Mouse (Mus musculus) left cerebral cortex, postnatal 10 days (tissue): ENCODE measurements around the gene Prr5l. TPM values are rescaled to one million over a fixed set of nuclear protein-coding genes. Genes with fewer than 3 reads are reported as not detected.
A peak's percentile ranks its signal among the peaks of the same experiment; 100 is the strongest.

ENCODE experiments used
- DNase-seq, 2 experiments: peaks; one replicate each; pipeline ENCODE4 v3.0.0; 2021 to 2022; ENCODE audit warnings: low spot score in 2 of 2, mixed read lengths in 1 of 2; ENCODE audit errors: extremely low spot score in 1 of 2
- intact Hi-C: fragments of 180-260 bp; cut with DNase I; formaldehyde crosslinking; loops from one replicate; pipeline ENCODE4 v1.15.1; 2025
- total RNA-seq, 2 experiments: library from RNA; stranded (reverse); gene quantifications; 2 replicates each; pipeline ENCODE4 v1.2.3; 2021

Prr5l gene
- 1 to 10 TPM; 2.3 to 4.5 TPM for total RNA-seq

DNA sequence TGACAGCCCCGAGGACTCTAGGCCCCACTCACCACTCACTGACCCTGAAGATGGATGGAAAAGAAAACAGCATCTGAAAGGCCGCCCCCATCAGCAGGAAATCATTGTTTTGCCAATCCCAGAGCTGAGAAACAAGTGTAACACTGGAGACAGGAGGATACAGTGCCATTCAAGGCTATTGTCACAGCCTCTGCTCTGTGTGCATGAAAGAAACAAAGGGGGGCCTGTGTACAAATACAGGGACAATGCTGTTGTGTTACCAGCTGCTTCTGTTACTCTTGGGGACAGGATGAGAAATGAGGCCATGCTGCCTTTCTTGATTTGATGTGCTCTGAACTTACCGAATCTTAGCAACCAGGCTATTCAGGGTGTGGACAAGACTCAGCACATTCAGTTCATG lies at the start of gene Prr5l:
Prr5l (minus strand) TSS at position 30 of the 400 bp plus-strand sequence.
- no peak for DNase-seq

DNA sequence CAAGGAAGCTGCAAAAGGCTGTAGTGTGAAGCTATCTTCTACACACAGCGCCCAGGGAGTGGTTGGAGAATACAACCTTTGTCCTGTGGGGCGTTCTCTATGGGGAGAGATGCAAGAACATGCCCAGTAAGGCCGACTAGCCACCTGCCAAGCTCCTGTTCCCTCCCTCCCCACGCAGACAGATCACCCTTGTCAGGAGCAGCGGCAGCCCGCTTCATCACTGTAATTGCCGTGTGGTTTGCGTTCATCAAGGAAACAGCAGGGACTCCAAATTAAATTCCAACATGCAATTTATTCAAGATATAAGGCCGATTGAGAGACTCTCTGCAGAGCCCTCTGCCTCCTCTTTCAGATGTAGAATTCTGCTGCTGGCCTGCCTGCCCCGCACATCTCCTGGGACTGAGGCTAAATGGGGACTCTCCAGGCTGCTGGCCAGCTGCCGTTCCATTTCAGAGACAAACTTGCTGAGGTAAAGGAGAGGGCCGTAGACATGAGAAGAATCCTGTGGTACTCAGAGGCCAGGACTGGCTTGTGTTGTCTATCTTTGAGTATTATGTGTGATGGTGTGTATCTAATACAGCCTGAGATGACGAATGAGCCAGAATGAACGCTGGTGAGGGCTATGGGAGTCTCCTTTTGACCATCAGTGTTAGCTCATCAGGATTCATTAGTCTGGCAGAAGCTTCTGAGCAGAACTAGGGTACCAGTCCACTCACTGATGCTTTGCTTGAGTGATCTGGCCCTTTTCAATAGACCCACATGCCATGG lies 49.5 kb upstream of the Prr5l start:
- intact Hi-C loops: no loop called here
- DNase-seq: no peak

More for the DNA sequence above, at the start of gene Prr5l:
- intact Hi-C loops: no loop called here

DNA sequence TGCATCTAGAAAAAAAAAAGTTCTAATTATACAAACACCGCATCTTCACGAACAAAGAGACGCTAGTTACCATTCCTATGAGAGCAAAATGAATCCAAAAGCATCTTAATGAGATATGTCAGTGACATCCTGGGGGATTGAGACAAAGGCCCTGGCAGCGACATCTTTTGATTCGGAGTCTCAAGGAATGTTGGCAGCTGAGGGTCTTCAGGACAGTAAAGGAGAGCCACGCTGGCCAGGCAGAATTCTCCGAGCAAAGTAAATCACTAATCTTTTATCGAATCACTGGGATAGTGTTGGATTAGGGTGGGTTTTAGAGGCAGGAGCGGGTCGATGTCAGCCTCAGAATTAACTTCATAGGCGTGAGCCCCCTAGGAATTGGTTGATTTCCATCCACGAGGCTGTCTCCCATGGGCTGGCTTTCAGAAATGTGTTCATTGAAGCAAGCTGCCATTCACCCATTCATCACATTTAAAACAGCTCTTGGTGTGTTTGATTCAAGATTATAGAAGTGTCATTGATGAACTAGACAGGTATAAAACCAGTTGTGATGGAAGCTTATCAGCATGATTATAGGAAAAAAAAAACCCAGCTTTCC lies 42.9 kb upstream of the Prr5l start:
- intact Hi-C loops: no loop called here
- no peak for DNase-seq

DNA sequence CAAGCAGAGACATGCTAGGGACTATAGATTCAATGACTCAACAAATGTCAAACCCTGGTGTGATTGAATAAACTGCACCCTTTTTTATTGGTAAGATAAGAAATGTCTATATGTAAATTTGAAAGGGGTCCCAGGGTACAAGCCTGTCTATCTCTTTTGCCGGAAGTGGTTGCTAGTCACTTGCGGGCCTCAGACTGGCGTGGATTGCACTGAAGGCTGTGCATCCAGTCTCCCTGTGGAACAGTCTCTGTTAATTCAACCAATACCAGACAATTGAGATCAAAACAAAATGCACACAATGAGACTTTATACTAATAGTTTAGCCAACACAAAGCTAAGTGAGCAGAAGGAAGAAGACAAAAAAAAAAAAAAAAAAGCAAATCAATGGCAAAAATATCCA lies 42.4 kb upstream of the Prr5l start:
- no peak for DNase-seq
- intact Hi-C loops: no loop called here

DNA sequence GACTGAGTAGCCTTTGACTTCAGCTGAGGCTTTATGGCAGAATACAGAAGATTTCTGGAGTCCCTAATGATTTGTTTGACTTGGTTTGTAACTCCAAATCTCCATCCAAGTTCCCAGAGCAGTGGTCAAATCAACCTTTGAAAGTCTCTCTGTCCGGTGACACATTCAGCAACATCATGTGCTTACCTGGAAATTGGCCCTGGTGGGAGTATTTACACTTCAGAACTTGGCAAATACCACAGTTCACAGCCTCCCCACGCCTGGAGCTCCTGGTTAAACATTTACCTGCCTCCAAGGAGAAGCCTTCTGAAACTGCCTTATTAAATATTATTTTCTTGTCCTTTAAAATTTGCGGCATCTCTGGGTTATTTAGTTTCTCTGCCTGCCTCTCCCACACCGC lies 40.4 kb upstream of the Prr5l start:
- intact Hi-C loops: no loop called here
- no peak for DNase-seq

DNA sequence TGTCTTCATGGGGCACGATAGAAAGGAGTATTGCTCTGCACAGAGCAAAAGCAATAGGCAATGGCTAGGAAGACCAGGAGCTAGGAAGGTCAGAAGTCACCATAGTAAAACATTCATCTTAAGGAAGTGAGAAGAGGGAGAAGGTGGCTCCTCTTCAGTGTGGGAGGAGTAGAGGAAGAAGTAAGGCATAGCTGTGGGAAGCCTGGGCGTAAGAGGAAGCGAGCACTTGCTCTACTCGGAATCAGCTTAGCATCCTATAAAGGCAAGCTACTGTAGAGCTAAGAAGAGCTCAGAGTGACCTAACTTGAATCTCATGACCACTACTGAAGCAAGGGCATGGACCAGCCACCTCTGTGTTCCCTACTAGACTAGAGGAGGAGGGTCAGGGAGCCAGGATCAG lies 39.5 kb upstream of the Prr5l start:
- no peak for DNase-seq
- intact Hi-C loops: no loop called here

DNA sequence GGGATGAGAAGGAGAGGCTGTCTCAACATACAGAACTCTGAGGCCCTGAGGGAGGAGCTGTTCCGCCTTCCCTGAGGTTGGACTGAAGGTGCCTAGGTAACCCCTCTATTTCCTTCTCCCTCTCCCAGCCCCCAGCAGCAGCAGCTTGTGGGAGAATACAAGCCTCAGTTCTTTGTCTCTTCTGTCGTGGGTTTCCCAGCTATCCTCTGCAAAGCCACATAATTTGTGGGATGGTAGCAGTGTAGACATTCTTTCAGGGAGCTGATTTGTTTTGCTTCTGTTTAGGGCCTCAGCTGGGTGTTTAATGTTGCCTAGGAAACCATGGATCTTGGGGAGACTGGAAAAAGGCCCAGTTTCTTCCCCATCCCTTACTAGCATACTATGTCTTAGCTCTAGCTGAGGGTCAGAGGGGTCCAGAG lies 37.3 kb upstream of the Prr5l start:
- DNase-seq: no peak

DNA sequence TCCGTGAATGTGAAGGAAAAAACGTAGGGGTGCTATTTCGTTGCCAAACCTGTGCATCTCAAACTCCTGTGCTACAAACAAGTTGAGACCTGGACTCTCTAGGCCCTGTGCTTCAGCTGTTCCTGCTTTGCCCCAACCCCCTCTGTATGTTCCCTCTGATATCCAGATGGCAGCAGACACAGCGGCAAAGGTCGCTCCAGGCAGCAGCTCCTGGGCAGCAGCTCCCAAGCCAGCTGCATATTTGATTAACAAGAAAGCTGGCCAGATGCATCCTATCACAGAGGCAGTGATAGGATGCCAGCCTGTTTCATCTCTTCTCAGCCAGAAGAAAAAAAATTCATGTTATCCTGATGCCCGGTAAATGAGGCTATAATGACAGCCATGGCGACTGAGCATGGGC lies 35.7 kb upstream of the Prr5l start:
- no peak for DNase-seq
- intact Hi-C loops: no loop called here

More for the DNA sequence above, 37.3 kb upstream of the Prr5l start:
- intact Hi-C loops: no loop called here

DNA sequence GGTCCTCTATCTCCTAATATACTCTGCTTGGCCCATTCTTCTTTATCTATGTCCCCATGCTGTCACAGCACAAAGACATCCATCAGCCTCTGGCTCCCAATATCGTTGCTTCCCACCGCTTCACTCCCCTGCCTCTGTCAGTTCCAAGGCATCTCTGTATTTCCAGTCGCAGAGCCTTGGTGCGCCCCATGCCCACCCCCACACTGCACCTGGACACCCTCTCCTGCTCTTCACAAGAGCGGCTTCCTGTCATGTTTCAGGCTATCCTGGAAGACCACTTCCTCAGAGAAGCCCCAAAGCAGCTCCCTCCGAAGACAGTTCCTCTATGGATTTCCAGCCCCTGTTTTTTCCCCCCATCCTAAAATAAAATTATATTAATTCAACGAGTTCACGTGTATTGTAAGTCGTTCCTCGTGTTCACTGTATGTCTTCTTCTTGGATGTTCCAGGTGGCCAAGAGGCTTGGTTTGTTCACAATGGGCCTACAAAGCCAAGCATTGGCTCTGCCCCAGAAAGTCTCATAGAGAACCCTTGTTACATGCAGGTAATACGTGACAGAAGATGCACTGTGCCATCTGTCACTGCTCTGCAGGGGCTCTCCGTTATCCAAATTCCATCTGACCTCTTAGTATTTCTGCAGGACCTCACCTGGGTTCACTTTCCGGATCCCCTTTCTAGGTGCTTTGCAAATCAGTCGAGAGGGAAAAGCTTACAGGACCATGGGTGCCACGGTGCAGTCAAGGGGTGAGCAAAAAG lies 26.7 kb upstream of the Prr5l start:
- intact Hi-C loops: loop anchor here (5.0 to 10.0 kb wide), 2 partner anchors 198 to 375 kb away; no protein-coding TSS in a partner anchor
- DNase-seq: no peak

DNA sequence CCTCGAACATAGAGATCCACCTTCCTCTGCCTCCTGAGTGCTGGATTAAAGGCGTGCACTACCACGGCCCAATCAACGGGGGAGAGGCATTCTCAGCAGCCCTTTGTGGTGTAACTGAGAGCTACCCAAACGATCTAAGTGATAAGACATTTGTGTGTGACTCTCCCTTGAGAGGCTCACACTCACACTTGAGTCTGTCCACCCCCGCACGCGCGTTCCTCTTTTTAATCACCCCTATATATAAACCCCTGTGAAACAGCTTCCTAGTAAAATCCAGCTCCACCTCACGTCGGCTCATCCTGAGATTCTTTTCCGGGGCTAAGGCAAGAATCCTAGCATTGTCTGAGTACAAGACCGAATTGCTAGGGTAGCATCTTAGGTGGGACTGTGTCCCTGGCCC lies 25.9 kb upstream of the Prr5l start:
- DNase-seq: no peak
- intact Hi-C loops: loop anchor here (5.0 to 10.0 kb wide), 2 partner anchors 199 to 376 kb away; no protein-coding TSS in a partner anchor

DNA sequence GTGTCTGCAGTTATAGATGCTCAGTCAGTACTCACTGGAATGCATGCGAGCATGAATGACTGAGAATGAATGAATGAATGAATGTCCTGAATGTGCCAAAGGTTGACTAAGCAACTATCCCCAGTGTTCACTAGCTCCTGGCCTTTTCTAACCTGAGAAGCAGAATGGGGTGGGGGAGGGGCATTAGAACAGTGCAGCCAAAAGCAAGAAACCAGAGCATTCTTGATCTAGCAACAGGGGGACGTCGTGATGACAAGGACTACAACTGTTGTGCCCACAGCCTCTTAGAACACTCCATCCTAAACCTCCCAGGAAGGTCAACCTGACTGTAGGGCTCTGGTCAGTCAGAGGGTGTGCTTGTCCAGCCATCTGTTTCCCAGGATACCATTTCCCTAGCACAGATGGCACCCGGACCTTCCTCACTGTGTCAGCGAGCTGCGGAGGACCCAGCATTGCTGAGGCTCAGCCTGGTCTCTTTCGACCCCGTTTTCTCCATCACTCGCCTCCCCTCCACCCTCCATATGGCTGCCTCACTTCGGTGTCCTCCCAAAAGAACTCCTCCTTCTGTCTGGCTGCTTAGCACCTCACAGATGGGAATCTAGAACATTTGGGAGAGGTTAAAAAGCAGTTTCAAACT lies 24.7 kb upstream of the Prr5l start:
- intact Hi-C loops: loop anchor here (5.0 to 10.0 kb wide), 2 partner anchors 200 to 377 kb away; no protein-coding TSS in a partner anchor
- DNase-seq: peak in 1 of 2 experiments; percentile 15

DNA sequence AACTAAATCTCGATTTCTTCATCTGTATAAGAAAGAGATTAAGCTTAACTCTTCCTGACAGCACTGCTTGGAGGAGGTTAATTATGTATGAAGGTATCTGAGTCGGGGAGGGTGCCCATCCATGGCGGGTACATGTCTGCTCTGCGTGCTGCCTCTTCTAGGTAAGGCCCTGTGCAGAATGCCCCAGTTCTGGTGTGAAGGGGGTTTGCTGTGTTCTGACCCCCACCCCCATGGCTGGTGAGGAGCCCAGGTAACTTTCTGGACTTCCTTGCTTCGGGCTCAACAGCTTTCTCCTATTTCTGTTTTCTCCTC lies 23.5 kb upstream of the Prr5l start:
- no peak for DNase-seq
- intact Hi-C loops: loop anchor here (5.0 to 10.0 kb wide), 2 partner anchors 201 to 378 kb away; no protein-coding TSS in a partner anchor

DNA sequence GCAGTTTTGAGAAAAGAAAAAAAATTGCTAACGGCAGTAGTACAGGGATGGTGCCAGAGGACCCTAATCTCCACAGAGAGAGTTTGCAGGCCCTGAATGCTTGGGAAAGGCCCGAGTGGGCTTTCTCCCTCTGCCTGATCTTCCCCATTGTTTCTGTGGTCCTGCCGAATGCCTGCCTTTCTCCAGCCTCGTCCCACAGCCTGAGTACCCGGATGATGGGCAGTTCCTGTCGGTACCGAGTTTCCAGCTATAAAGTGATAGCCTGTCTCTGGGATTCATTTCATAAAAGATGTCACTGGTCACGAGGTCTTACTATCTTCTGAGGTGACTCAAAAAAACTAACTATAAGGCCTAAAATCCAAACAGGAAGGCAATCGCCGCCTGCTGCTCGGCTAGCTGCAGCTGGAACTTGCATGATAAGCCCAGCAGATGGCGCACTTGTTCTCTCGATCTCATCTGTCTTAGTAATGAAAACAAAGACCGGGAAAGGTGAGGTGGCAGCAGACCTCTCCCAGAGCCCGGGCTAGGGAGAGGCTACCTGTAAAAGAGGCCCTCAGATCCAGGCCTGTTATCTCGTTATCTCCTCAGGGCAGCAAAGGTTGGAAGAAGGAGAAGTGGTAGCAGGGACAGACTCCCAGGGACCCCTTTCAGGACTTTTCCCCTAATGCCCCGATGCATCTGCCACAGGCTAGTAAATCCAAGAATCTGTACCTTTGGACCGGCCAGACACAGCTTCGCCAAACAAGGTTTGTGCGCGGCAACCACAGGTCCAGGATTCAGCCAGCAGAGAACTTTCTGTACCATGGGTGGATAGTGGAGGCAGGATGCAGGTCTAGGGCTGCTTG lies 22.9 kb upstream of the Prr5l start:
- intact Hi-C loops: loop anchor here (2.0 to 10.0 kb wide), 3 partner anchors 202 to 547 kb away; partner anchors contain the start of gene Fjx1
- DNase-seq: peak; percentile 80 to 83

DNA sequence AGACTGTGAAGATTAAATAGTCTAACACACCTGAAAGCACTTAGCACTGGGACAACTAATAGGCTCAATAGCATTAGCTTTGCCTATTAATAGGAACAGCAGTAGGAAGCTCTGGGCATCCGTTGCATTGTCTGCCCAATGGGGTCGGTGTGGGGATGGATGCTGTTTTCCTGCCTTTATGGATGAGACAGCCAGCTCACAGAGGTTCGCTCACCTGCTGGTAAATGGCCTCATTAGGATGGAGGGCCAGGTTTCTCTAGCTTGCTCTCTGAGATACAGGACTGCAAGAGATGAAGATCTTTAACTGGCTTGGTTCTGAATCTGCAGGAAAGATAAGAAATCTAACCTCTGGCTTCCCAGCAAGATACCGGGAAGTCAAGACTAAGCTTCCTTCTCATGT lies 19.4 kb upstream of the Prr5l start:
- intact Hi-C loops: loop anchor here (10.0 kb wide), 1 partner anchor 383 kb away; no protein-coding TSS in a partner anchor

DNA sequence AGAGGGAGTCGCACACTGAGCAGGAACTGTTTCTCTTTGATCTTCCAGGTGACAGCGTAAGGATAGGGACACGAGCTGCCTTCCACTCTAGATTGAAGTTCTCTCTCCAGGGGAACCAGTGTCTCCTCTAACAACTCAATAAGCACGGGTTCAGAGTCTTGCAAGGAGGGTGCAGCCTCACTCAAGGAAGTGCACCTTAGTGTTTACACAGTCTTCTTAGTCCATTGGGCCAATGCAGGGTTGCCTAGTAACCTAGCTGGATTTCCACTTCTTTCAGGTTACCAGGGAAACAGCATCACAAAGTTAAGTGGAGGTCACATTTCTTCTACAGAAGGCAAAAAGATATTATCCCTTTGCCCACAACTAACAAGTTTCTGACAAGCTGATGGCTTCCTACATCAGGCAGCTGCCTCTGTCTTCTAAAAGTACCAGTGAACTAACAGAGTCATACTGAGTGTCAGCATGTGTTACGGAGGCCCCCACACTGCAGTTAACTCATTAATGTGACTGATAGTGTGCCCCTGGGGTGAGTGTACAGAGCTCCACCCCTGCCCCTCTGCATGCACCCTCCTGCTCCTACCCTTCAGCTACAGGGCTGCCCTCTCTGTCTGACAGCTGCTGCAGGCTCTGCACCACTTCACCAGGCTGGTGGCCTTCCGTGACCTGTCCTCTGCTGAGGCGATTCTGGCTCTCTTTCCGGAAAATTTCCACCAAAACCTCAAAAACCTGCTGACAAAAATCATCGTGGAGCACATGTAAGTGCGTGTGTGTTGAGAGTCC lies 13.8 kb upstream of the Prr5l start:
- no peak for DNase-seq
- intact Hi-C loops: no loop called here

More for the DNA sequence above, 19.4 kb upstream of the Prr5l start:
- DNase-seq: no peak

DNA sequence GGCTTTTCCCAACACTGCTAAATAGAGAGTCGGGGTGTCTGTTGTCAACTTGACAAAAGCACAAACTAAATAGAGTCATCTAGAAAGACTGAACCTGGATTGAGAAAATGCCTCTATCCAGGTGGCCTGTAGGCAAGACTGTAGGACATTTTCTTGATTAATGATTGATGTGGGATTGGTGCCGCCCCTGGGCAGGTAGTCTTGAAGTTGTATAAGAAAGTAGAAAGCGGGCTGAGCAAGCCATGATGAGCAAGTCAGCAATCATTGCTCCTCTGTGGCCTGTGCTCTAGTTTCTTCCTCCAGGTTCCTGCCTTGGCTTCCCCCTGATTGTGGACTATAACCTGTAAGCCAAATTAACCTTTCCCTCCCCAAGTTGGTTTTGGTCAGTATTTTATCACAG lies 11.3 kb upstream of the Prr5l start:
- no peak for DNase-seq

DNA sequence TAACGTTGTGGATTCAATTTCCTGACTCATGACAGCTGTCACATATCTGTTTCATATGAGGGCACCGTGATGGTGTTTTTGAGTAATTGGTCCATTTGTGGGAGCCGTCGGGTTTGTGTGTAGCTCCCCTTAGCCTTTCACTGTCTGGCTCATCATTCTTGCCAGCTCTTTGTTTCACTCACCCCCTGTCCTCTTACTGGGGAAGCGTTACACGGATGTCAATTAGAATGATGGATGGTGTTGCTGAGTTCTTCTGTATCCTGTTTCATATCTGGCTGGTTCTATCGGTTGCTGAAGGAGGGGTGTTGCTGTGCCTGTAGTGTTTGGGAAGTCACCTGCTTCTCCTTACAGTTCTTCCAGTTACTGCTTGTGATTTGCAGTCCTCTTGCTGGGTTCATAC lies 8.3 kb upstream of the Prr5l start:
- intact Hi-C loops: no loop called here
- no peak for DNase-seq

More for the DNA sequence above, 11.3 kb upstream of the Prr5l start:
- intact Hi-C loops: no loop called here

DNA sequence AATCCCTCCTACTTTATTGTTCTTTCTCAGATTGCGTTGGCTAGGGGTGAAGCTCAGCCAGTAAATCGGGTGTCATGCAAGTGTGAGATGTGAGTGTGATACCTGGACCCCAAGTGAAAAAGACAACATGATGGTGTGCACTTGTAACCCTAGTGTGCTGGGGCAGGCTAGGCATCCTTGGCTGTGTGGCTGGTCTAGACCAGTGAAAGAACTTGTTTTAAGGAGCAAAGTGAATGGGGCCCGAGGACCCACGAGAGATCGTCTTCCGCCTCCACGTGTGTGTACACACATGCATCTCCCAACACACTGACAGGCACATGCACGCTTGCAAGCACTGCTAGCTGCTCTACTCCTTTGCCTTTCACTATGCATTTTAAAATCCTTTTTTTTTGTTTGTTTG lies 6.1 kb upstream of the Prr5l start:
- intact Hi-C loops: no loop called here
- DNase-seq: no peak
